Mouse (Mus musculus) olfactory bulb, adult 2 months (tissue): Measurements from ENCODE around the gene Maml1.

ENCODE experiments used
- CTCF ChIP-seq: fragments of 200-500 bp; IDR thresholded peaks from 2 replicates; pipeline ENCODE4 v1.5.1; 2012; ENCODE audit warnings: low read depth, mild to moderate bottlenecking, low read length, moderate library complexity; ENCODE audit not compliant: insufficient read depth
- POLR2A ChIP-seq: fragments of 200-500 bp; IDR thresholded peaks from 2 replicates; pipeline ENCODE4 v1.6.1; 2012; ENCODE audit warnings: mild to moderate bottlenecking, low read depth, low read length, moderate library complexity; ENCODE audit not compliant: insufficient read depth

- no peak for TF ChIP-seq CTCF
- TF ChIP-seq POLR2A = no peak
Observed at GRCm38 (mm10) chr11:50277706-50278105, 14.4 kb downstream of the Maml1 start.
